Mouse (Mus musculus) urinary bladder, postnatal 10 days (tissue): ENCODE measurements at regions not wholly inside any gene's neighbourhood (a gene's known extent, or its start where the extent isn't known, plus 50 kb on each side); places are given as distances from the start of the nearest gene placed in this dataset.

ENCODE experiments used
- DNase-seq: peaks from one replicate; pipeline ENCODE4 v3.0.0; 2022; ENCODE audit warnings: low spot score

DNA sequence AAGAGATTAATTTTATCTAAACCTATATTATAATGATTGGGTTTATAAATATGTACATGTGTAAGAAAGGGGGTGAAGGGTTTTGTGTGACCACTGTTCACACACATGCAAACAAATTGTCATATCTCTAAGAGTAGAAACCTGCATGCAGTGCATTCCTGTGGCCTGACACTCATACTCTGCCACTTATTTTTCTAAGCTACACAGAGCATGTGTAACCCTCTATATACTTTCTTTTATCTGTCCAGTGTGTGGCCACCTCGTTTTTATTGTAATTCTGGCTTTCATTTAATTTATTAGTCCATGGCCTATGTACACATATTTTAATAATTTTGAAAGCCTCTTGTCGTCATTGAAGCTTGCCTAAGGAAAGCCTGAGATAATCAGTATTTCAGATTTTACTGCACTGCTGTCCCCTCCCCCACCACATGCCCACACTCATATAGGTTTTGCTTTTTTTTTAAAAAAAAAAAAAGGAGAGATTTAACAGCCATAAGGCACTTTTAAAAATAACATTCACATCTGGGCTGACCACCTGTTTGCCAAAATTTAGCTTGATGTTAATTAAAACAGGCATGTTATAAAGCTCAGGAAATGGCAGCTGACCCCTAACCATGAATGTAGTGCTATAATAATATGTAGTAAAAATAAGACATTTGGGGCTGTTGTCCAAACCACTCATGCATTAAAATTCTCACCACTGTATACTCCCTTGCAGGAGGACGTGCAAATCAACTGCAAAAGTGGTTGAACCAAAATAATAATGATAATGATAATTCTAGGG is 410.7 kb upstream of the Clint1 start:
- DNase-seq, result no peak

- no peak for DNase-seq
These were observed 405.3 kb upstream of the Clint1 start for GRCm38 (mm10) chr11:45446512-45446911.

DNA sequence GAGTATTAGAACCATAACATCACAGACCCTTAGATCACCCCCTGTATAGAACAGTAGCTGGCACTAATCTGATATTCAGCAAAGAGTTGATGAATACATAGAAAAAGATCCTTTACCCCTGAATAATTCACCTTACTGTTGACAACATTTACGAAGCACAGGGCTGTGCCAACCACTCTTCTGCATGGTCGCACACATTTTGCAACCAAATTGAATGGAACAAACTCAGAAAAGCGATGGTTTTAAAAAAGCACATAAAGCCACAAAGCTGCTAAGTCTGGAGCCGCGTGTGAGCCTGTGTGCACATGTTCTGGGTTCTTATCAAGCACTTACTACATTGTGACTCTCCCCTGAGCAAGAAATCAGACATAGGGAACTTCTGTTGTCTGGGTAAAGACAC is 397.6 kb upstream of the Clint1 start:
- no peak for DNase-seq

DNA sequence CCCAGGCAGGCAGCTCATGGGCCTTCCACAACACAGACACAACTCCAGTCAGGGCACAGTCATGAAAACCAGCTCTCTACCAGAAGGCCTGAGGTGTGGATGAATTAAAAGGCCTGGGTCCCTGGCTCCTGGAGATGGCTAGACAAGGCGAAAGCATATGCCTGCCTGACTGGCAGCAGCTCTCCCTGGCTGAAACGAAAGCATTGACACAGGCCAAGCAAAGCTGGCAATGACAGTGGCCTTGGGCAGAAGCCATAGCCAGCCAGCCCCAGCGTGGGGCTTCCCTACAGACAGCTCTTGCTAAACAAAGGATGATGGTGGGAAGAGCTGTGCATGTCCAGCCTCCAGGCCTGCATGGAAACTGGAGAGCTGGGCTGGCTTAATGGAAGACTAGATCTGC is 396.9 kb upstream of the Clint1 start:
- DNase-seq, result no peak

DNA sequence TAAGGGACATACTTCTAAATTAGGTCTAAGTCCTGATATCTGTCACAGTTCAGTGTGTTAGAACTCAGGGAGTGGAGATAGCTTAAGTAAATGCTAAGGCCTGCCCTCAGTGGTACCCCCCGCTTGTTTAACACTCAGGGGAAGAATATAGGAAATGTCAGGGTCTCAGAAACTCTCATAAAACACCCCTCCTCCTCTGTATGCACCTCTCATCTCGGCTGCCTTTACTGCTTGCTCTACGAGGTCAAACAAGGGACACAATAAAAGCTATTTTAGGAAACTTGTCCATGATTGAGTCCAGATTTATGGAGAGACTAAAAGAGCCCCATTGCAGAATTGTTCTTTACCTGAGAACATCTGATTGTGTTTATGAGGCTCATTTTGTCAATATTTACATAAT is 395.1 kb upstream of the Clint1 start:
- DNase-seq, result no peak

- no peak for DNase-seq
These were observed 394.3 kb upstream of the Clint1 start for GRCm38 (mm10) chr11:45457597-45457996.

GRCm38 (mm10) chr11:45460000-45460792 is 391.7 kb upstream of the Clint1 start:
- DNase-seq, result no peak

- no peak for DNase-seq
These were observed 387.4 kb upstream of the Clint1 start for GRCm38 (mm10) chr11:45464501-45464900.

- no peak for DNase-seq
These were observed 385.5 kb upstream of the Clint1 start for GRCm38 (mm10) chr11:45466350-45466749.

DNA sequence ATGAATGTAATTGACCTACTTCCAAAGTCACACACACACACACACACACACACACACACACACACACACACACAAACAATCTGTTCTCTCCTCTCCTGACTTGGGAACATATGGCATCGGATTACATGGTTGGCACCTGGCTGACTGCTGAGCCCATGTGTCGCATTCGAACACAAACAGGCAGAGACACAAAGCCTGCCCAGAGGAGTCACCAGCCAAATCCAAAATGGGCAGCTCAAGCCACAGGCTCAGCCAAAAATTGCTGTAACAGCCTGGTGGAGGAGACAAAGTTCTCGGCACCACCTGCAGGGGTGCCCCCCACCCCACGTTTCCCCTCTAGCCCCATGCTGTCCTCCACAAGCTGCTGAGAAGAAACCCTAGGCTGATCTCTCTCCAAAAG is 379.7 kb upstream of the Clint1 start:
- DNase-seq, result no peak

DNA sequence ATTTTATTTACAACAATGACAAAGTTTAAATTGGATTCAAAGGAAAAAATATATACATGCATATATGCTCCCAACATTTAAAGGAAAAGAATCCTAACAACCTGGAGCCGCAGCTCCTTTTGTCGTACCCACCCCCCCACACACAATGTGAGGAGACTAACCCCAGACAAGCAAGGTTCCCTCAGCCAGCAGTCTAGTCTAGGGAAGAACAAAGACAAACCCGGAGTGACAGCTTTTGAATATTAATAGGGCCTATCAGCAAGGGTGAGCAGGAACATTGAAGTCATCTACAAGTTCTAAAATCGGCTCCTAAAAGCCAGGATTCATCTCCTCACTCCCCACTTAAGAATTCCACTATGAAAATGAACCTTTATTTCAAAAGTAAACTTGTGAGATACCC is 374.9 kb upstream of the Clint1 start:
- no peak for DNase-seq

- no peak for DNase-seq
These were observed 365.9 kb upstream of the Clint1 start for GRCm38 (mm10) chr11:45485950-45486349.

GRCm38 (mm10) chr11:45491021-45491967 is 360.6 kb upstream of the Clint1 start:
- no peak for DNase-seq

DNA sequence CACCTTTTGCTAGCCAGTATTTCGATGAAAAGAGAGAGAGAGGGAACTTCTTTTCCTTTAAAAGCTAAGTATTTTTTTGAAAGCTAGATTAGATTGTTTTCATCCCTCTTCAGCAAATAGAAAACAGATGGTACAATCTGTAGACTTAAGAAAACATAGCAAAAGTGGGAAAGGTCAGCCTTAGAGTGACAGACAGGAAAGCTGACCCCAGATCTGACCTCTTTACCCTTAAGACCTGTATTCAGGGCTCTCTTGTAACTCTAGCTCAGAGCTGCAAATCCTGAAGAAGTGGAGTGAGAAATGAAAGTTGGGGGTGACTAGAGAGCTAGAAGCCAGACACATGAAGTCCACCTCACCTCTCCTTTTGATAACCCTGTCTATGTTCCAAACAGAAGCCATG is 356.6 kb upstream of the Clint1 start:
- DNase-seq, result no peak

- DNase-seq, result no peak
These were observed 343.3 kb upstream of the Clint1 start for GRCm38 (mm10) chr11:45508566-45508965.

GRCm38 (mm10) chr11:45509278-45509677 is 342.6 kb upstream of the Clint1 start:
- DNase-seq, result no peak

- no peak for DNase-seq
These were observed 337.2 kb upstream of the Clint1 start for GRCm38 (mm10) chr11:45514415-45515271.

GRCm38 (mm10) chr11:45524720-45525119 is 327.1 kb upstream of the Clint1 start:
- no peak for DNase-seq

DNA sequence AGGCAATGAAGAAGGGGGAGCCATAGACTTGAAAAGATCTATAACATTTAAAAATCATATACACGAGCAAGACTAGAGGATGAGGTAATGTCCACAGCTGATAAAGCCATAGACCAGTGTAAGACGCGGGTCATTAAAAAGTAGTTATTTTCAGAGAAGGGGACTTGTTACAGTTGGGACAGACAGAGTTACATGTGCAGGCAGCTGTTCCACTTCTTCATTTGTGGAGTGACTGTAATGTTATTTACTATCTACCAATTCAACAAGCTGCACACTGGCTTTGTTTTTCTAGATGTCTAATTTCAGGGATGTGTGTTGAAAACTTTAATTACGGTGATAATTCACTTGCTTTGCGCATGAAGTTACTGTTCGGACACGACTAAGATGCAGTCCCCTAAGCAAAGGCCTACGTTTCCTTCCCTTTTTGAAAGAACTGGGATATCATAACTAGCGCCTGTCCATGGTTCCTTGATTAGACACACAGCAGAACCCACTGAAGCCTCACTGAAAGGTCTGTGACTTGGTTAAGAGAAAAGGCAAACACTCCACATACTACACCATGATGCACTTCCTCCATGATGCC is 320.7 kb upstream of the Clint1 start:
- no peak for DNase-seq

DNA sequence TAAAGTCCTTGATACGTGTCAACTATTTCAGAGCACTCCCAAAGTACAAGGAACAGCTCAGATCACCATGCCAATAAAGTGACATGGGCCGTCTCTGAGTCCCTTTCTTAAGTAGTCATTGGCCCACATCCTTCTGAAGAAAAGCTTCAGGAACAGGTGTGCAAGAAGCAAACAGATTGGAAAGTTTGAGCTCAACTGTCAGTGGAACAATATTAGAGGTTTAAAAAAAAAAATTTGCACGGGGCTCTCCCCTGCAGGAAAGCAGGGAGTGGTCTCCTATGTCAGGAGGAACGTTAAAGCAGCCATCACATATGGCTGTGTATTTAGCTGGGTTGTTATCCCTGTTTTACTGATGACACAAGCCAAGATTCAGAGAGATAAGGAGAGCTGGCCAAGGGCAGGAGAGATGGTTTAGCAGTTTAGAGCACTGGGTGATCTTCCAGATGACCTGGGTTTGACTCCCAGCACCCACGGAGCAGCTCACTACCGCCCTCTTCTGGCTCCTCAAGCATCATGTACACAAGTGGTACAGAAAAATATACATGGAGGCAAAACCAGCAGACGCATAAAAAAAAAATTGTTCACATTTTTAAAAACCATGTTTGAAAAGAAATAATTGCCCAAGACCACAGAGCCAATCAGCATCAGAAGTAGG is 318.3 kb upstream of the Clint1 start:
- no peak for DNase-seq
